Mouse (Mus musculus) B cell, adult 67 days (primary cell): Measurements from ENCODE around the gene Mfsd1. TPM values are rescaled to one million over a fixed set of nuclear protein-coding genes. Genes with fewer than 3 reads are reported as not detected.

Experiments used
- total RNA-seq, 2 experiments: library from RNA; stranded (reverse); gene quantifications; 4 replicates each; pipeline ENCODE4 v1.2.4; 2023

The Mfsd1 gene
- total RNA-seq, result 10 to 100 TPM; 53.2 to 62.4 TPM

DNA sequence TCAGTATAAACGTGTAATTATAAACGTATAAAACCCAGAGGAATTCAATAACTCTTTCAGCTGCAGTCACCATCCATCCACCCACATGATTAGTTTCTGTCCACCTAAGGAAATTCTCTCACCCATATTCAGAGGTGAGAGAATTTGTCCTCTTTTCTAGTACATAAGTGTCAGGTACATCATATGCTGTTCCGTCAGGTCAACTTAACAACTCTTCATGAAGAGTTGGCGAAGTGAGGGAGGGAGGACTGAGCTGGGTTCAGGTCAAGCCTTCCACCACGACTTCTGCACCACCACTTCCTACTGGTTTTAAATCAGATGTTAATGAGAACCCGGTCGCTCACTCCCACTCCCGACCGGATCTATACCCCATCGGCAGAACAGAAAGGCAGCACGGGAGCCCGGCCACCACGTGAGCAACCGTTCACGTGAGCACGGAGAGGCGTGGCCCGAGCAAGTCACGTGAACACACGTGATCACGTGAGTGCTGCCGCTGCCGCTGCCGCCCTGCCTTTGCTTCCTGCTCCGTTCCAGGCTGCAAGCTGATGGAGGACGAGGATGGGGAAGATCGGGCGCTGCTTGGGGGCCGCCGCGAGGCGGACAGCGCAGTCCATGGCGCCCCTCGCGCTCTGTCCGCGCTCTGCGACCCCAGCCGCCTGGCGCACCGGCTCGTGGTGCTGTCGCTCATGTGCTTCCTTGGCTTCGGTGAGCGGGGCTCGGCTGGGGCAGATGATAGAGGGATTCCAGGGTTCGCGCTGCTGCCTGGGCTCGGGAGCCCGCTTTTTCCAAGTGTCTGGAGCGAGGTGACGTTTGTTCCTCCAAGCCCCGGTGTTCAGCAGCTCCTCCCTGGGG is at the start of gene Mfsd1:
Gene Mfsd1 (plus strand): TSS at position 469 of the 852 bp plus-strand sequence.

Other genes with a start within 250 kb of the Mfsd1 start
- gene Mlf1, start 208.6 kb upstream of the Mfsd1 start, total RNA-seq, result 1 to 10 TPM in 1 of 2 experiments, under 1 TPM in 1; 0.64 to 1.0 TPM
- not detected for gene Gm17402, start 207.6 kb upstream of the Mfsd1 start, total RNA-seq
- 10 to 100 TPM; 34.0 to 34.6 TPM for gene Gfm1, start 152.6 kb upstream of the Mfsd1 start, total RNA-seq
- 1 to 10 TPM; 1.3 to 1.6 TPM for gene Lxn, start 118.8 kb upstream of the Mfsd1 start, total RNA-seq
- gene Rarres1, start 67.2 kb upstream of the Mfsd1 start, total RNA-seq, result under 1 TPM; 0.55 to 0.56 TPM